Mouse (Mus musculus) erythroblast, adult 5-6 weeks (primary cell): Measurements from ENCODE around the gene Cpm. TPM values are rescaled to one million over a fixed set of nuclear protein-coding genes. Genes with fewer than 3 reads are reported as not detected.

Source experiments
- ATAC-seq: replicated peaks from 2 replicates; pipeline ENCODE4 v1.8.0; 2016; ENCODE audit warnings: moderate number of reproducible peaks, mild to moderate bottlenecking, moderate TSS enrichment, inconsistent platforms; ENCODE audit not compliant: poor library complexity, low FRiP score, severe bottlenecking
- total RNA-seq, 2 experiments: library from RNA; stranded (forward) in 1 of 2; stranded (reverse) in 1 of 2; fragments of 150-400 nt in 1 of 2; fragments of 200-764, 138-1000 nt in 1 of 2; gene quantifications; 2 replicates each; pipeline versions ENCODE4 v1.2.3 to v1.2.4; 2015 to 2017; ENCODE audit warnings: low replicate concordance in 2 of 2

Cpm gene
- total RNA-seq, 2 experiments from 2014 or later = 0.60 TPM; not detected in 1

DNA sequence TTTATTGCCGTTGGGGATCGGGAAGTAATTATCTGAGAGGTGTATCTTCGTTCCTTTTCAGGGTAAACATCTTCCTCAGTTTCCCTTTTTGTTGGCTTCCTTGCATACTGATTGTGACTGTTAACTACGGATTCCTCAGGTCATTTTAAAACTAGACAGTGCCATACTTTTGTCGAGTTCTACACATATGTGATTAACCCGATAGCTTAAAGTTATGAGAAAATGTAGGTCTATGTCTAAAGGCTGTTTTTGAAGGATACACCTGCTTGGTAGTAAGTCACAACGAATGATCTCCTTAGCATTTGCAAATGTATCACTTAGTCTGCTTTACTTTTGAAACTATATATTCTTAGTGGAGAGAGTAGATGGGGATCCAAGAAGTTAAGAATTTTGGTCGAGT, 876 bp downstream of the Cpm start:
- no peak for ATAC-seq

DNA sequence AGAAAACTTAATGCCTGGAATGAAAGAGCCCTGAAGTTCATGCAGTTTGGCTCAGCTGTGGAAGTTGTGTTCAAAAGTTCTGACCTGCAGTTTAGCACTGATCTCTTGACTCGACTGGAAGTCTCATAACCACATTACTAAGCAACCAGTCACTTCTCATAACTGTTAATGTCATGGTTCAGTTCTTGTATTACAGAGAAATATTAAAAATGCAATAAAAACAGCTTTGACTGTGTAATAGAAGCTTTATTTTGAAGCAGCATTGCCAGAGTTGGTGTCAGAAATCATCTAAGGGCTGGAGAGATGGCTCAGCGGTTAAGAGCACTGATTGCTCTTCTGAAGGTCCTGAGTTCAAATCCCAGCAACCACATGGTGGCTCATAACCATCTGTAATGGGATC, 1.5 kb downstream of the Cpm start:
- ATAC-seq = no peak

DNA sequence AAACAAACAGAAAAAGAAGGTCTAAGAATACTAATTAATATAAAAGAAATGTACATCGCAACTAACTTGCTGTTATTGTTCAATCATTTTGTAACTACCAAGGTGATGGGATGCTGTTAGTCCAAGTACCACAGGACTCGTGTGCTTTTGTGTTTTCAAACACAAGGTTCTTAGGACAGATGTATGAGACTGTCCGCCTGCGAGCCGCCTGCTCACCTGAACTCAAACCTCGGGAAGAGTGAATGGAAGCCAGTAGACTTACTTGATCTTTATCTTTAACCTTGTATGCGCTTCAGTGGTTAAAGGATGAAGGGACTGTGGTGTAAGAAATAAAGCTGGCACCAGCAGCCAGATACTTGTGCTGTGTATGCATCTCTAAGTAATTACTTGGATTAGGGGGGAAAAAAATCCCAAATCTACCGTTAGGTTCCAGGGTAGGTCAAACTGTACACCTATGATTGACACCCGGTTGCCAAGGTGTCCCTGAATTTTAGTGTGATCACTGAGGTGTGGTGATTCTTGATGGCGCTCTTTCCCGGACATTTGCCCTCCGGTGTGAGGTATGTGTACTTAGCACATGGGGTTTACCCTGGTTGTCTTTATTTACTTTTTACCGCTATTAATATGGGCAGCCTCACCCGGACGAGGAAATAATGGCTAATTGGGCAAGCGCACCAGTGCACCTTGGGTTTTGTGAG, 2.4 kb downstream of the Cpm start:
- ATAC-seq = no peak

DNA sequence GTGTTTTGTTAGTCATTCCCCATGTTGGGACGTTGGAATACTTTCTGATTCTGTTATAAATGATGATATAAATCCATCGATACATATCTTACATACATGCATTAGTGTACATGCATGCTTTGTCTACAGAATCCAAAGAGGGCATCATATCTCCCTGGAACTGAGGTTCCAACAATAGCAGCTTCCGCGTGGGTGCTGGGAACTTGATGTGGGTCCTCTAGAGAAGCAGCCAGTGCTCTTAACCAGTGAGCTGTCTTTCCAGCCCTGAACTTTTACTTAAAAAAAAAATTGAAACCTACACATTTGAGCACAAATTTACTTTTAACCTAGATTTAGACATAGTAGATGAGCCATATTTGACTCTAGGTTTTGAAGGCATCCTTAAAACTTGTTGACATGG, 3.1 kb downstream of the Cpm start:
- no peak for ATAC-seq

DNA sequence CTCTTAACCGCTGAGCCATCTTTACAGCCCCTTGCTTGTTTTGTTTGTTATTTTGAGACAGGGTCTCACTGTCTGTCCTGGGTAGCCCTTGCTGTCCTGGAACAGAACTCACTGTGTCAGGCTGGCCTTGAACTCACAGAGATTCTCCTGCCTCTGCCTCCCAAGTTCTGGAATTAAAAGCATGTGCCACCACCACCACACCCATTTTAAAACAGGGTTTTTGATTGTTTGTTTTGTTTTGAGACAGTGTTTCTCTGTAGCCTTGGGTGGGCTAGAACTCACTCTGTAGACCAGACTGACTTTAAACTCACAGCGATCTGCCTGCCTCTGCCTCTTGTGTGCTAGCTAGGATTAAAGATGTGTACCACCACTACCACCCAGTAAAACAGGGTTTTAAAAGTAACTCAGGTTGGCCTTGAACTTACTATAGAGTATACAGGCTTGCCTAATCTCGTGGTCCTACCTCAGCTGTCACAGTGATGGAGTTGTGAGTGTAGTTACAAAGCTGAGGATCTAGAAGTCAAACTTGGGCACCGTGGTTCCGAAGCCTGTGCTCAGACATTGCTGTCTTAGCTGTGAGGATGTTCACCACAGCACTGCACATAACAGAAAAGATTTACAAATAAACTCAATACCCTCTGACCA, 4.4 kb downstream of the Cpm start:
- ATAC-seq = no peak

DNA sequence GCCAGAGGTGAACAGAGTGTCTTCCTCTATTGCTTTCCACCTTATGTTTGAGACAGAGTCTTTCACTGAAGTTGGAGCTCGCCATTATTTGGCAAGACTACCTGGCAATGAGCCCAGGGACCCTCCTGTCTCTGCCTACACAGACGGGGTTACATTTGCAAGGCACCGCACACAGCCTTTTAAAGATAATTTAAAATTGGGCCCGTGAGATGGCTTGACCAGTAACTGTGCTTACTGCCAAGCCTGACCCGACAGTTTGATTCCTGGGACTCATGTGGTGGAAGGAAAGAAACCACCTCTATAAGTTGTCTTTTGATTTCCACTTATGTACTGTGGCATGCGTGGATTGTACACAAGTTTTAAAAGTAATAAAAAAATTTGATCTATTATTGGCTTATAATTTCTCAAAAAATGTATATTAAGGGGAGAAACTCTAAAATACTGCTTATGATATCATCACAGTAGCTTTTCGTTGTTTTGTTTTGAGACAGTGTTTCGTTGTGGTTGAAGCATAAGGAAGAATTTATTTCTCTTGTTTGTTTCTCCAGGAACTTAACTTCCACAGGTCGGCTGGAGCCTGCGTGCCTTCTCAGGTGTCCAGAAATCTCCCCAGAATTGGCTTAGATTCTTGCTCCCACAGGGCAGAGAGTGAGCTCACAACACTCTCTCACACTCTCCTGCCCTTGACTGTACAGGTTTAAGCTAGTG, 5.2 kb downstream of the Cpm start:
- no peak for ATAC-seq

DNA sequence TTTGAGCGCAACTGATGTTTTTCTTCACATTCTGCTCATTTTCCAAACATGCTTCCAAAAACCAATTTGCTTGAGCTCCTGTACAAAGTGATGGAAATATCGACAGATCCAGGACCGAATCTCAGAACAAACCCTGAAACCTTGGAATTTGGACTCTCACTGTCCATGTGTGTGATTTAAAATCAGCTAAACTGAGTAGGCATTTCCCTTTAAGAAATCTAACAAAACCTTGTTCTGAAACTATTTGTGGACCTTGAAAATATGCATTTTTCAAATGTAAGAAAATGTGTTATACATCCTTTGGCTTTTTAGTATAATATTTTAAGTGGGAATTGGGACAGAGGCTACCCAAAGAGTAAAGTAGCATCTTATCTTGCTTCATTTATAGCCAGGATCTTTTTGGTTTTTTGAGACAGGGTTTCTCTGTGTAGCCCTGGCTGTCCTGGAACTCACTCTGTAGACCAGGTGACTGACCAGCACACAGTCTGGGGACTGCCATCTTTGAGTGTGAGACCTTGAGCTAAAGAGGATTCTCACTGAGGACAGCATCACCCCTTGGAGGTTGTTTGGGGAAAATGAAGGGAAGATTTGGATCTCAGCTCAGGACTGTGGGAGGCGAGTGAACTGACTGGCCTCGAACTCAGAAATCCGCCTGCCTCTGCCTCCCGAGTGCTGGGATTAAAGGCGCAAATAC, 5.9 kb downstream of the Cpm start:
- no peak for ATAC-seq

DNA sequence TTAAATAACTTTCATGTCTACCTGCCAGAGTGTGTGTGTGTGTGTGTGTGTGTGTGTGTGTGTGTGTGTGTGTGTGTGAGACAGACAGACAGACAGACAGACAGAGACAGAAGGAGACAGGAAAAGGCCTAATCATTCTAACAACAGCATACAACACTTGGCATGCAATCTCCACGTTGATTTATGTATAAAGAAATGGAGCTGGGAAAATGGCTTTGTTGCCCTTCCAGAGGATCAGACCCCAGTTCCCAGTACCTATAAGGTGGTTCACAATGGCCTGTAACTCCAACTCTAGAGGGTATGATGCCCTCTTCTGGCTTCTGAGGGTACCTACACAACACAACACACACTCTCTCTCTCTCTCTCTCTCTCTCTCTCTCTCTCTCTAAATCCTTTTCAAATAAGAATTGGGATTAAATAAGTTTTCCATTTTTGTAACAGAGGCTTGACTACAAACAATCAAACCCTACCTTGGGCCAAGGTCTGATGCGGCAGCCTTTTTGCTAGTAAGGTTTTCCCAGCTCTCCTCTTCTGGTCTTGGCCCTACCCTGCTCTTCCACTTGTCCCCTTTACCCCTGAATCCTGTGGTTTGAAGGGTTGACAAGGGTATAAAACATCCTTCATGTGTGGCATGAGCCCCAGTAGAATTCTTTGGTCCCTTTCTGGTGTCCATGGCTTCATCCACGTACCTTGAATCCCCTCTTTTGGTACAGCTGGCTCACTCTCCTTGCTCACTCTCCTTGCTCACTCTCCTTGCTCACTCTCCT, 6.7 kb downstream of the Cpm start:
- no peak for ATAC-seq

DNA sequence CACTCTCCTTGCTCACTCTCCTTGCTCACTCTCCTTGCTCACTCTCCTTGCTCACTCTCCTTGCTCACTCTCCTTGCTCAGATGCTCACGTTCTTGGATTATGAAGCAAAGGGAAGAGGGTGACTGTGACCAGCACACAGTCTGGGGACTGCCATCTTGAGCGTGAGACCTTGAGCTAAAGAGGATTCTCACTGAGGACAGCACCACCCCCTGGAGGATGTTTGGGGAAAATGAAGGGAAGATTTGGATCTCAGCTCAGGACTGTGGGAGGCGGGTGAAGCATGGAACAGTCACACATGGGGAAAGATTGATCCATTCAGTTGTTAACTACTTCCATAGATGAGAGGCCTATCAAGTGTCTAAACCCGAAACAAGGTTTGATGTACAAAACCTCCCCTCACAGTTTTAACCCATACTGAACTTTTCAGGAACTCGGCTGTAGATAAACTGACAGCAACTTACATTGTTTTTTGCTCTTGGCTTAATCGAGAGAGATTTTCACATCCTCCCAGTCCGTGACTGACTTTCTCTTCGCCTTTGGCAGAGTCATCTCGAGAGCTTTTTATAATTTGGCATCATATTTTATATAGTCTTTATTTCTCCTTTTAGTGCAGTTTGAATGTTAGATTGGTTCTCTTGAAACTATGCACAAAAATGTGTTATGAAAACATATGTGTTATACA, 7.9 kb downstream of the Cpm start:
- no peak for ATAC-seq

DNA sequence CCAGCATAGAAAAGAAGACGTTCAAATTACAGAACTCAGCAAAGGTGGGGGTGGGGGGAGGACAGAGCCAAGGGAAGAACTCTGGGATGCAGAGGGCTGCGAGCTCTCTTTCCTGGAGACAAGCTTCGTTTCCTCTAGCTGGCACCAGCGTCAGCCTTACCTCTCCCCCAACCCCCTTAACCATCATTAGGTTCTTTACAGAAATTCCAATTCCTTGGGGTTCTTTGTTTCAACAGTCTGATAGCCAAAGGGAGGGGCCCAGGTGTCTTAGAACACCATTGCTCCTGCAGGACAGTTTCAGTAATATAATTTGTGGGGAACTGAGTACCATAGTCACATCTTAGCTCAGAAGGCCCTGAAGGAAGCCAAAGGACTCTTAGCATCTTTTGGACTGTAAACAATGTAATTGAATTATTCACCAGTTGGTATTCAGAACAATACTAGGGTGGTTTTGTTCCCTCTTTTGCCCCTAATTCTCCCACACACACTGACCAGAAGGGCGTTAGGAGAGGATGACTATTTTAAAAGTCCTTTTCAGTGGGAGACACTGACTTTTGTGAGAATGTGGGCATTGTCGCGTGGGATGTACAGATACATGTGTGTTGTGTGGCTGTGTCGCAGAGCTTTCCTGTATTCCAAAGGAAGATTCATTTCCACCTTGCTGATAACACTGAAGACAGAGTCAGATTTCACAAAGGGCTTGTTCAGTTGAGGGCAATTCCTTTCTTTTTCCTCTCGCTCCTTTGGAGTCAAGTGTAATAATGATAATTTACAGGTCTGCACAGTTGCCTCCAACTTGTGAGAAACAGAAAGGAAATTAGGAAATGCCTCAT, 8.7 kb downstream of the Cpm start:
- ATAC-seq = no peak

DNA sequence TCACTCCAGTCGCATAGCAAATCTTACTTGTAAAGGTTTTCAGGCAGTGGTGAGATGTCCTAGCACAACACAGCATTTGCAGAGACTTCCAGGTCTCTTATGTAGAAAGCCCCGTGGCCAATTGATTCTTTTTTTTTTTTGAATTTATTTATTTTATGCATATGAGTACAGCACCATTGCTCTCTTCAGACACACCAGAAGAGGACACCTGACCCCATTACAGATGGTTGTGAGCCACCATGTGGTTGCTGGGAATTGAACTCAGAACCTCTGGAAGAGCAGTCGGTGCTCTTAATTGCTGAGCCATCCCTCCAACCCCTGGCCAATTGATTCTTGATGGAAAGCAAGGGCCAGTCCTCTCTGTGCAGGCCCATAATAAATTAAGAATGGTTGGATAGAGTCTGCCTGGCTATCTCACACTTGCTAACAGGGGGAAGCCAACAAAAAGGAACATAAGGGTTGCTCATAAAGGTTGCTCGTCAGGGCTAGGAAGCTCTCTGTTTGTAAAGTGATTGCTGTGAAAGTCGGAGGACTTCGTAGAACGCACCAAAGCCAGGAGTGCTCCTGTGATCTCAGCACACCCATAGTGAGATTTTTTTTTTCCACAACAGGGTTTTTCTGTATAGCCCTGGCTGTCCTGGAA, 9.4 kb downstream of the Cpm start:
- ATAC-seq = no peak

DNA sequence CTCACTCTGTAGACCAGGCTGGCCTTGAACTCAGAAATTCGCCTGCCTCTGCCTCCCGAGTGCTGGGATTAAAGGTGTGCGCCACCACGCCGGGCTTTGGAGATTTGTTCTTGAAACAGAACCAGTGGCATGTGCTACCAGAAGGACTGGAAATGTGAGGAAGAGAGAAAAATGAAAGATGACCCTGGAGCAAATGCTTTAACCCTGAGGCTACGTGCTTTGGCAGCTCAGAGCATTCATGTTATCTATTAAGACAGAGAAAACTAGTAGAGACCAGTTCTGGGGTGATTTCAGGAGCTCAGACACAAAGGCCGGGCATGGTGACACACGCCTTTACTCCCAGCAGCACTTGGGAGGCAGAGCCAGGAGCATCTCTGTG, 9.9 kb downstream of the Cpm start:
- ATAC-seq = no peak

DNA sequence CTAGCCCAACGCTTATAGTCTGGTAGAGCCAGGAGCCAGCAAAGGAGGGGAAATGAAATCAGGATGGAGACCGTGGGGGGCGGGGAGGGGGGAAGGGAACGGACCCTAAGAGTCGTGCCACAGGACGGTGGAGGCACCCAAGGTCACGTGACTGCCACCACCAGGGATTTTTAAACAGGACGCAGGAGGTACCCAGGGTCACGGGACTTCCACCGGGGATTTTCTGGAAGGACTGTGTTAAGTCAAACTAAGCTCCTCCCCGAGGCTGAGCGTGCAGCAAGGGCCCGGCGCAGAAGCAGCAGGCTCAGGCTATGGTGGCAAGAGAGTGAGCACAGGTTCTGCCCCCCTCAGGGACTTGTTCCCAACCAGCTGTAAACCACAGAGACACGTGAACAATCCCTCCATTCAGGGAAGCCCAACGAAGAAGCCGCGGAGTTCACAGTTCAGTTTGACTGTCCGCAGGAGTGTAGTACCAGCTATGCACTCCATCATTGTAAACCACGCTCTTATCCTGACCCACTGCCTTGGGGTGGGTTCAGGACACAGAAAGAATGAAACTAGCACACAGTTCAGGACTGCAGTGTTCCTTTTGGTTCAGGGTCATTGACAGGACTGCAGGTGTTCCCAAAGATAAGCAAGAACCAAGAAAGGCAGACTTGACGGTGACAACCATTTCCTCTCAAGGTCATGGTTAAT, 10.7 kb downstream of the Cpm start:
- ATAC-seq = no peak

DNA sequence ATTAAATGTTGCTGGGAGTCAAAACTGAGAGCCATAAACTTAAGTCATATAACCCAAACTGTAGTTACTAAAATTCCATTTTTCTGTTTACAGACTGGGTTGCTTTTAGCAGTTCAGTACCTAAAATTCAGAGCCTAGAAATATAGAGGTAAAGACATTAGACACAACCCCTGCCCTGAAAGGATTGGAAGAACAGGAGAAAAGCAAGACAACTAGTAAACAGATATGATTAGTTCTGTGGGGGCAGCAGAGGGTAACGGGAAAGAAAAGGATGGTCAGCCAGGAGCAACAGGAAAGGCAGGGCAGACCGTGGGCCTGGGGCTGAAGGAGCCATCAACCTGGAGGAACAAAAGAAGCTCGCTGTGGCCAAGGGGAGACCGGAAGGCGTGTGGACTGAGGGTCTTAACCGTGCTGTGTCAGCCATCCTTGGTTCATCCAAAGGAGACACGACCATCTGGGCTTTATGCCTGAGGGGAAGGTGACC, 11.3 kb downstream of the Cpm start:
- no peak for ATAC-seq

DNA sequence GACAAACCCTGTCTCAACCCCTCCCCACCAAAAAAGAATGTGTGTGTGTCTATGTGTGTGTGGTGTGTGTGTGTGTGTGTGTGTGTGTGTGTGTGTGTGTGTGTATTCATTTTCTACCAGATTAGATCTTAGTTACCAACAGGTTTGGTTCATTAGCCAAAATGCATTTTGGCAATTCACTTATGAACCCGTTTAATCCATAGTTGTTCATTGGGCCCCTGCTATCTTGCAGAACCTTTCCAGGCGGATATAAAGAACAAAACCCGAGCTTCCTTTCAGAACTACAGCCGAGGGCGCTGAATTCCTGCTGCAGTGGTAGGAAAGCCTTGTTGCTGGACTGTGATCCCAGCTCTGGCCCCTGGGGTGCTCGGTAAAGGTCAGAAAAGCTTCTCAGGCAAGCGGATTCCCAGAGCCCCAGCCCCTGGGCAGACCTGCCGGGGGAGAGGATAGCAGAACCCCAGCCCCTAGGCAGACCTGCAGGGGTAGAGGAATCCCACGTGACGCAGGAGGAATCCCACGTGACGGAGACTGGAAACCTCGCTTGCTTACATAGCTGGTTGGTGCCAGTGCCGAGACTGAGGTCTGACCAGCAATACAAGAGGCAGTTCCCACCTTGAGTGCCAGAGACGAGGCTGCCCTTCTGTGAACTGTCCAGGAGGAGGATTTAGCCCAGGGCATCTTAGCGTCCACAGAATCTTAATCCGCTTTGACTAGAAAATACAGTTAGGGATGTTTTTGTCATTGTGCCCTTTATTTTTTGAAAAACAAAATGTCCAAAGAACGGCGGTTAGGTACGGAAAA, 12.3 kb downstream of the Cpm start:
- ATAC-seq = no peak

DNA sequence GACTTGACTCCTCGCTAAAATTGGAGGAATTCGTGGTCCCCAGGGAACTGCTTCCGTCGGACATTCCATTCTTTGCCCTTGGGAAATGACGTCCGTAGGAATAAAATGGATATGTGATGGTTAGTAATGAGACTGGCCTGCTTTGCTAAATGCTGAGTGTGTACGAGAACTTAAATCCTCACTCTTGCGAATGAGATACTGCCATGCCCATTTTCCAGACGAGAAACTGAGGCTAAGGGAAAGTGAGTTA, 12.8 kb downstream of the Cpm start:
- no peak for ATAC-seq
